Comparison of ENCODE assay signal across 19 mouse cellular contexts in genomic region chr1:129532206-129532605, GRCm38 (mm10).
"Had no signal": no experiment of that assay in that cellular context is flagged by ENCODE, and none has a peak within 500 bp of the region (broad histone marks: within the 10 kb centered on the region; RNA-seq: fewer than 3 reads in every experiment).

No protein-coding gene starts in this region.

- H3K9me3 ChIP-seq: liver, embryonic 13.5 days; lung, embryonic 15.5 days; megakaryocyte, embryonic 14.5 days; midbrain, embryonic 10.5 days; midbrain, embryonic 15.5 days; neural tube, embryonic 12.5 days; neural tube, embryonic 15.5 days had no signal

- H3K27ac ChIP-seq: kidney, postnatal 0 days; liver, embryonic 13.5 days; lung, embryonic 15.5 days; midbrain, embryonic 10.5 days; midbrain, embryonic 15.5 days; neural tube, embryonic 12.5 days; neural tube, embryonic 15.5 days; stomach, postnatal 0 days had no signal

- H3K36me3 ChIP-seq: liver, embryonic 13.5 days; lung, embryonic 15.5 days; midbrain, embryonic 10.5 days; midbrain, embryonic 15.5 days; neural tube, embryonic 12.5 days; neural tube, embryonic 15.5 days had no signal

- H3K4me3 ChIP-seq: liver, embryonic 13.5 days; lung, embryonic 15.5 days; megakaryocyte, embryonic 14.5 days; midbrain, embryonic 10.5 days; midbrain, embryonic 15.5 days; neural tube, embryonic 12.5 days; neural tube, embryonic 15.5 days had no signal

- H3K4me2 ChIP-seq: liver, embryonic 13.5 days; lung, embryonic 15.5 days; midbrain, embryonic 15.5 days; neural tube, embryonic 12.5 days; neural tube, embryonic 15.5 days had no signal

- H3K9ac ChIP-seq: liver, embryonic 13.5 days; lung, embryonic 15.5 days; midbrain, embryonic 15.5 days; neural tube, embryonic 12.5 days; neural tube, embryonic 15.5 days had no signal

- H3K4me1 ChIP-seq: liver, embryonic 13.5 days; lung, embryonic 15.5 days; megakaryocyte, embryonic 14.5 days; midbrain, embryonic 10.5 days; midbrain, embryonic 15.5 days; neural tube, embryonic 12.5 days; neural tube, embryonic 15.5 days had no signal

- DNase-seq: kidney, adult 2 months; kidney, postnatal 25 days; liver, embryonic 13.5 days; lung, postnatal 10 days; lung, postnatal 36 days; right cerebral cortex, adult 18-20 months; right cerebral cortex, postnatal 14 days; right cerebral cortex, postnatal 4 days; thymus, adult 2 months; thymus, postnatal 14 days; thymus, postnatal 4 days had no signal

- ATAC-seq: midbrain, embryonic 15.5 days had no signal

- H3K27me3 ChIP-seq: liver, embryonic 13.5 days; lung, embryonic 15.5 days; megakaryocyte, embryonic 14.5 days; midbrain, embryonic 15.5 days; neural tube, embryonic 12.5 days; neural tube, embryonic 15.5 days had no signal
